Mouse (Mus musculus): Measurements from ENCODE around the gene Ctsd.

The Ctsd gene

DNA sequence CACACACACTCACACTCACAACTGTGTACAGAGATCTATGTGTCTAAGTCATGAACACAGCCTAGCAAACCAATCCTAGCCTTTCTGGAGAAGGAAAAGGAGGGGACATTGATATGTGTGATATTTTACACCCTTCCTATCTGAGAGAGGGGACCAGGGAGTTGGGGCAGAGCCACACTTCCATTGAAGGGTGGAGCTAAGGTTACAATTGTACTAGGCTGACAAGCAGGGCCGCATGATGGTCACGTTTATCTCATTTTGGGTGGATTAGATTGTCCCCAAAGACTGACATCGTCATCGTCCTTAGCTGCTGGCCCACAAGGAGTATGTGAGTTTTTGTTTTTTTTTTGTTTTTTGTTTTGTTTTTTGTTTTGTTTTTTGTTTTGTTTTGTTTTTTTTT lies 56.6 kb downstream of the Ctsd start:
- DNase-seq, result no peak

DNA sequence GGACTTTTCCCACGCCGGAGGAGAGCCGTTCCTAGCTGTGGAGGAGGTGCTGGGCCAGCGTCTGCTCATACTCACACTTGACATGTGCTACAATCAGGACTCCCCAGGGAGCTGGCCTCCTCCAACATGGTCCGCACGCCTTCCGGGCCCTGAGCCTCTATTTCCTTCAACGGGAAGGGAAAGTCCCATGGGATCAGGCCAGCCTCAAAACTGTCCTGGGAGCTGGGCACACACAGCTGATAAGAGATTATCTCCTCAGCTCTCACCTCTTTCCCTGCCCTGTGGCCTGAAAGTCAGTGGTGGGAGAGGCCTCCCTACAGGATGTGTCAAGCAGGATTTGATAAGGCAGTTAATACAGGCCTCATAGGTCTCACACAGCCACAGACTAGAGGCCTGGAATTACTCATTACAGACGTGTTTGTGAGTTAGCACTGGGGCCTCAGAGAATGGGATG lies 57.5 kb downstream of the Ctsd start:
- DNase-seq, result no peak

DNA sequence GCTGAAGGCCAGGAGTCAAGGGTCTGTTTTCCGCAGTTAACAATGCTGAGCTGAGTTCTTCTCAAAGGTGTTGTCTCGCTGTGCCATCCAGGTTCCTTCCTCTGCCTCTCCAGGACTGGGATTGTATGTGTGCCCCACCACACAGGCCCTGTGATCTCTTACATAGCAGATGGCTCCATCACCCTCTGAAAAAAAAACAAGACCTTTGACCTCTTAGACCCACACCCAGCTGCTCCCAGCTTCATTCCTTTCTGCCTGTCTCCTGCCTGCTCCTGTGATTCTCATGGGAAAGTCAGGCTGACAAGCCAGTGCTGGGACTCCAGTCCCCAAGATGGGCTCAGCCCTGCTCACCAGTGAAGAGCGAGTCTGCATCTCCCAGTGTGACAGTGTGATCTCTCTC lies 59.3 kb downstream of the Ctsd start:
- no peak for DNase-seq

DNA sequence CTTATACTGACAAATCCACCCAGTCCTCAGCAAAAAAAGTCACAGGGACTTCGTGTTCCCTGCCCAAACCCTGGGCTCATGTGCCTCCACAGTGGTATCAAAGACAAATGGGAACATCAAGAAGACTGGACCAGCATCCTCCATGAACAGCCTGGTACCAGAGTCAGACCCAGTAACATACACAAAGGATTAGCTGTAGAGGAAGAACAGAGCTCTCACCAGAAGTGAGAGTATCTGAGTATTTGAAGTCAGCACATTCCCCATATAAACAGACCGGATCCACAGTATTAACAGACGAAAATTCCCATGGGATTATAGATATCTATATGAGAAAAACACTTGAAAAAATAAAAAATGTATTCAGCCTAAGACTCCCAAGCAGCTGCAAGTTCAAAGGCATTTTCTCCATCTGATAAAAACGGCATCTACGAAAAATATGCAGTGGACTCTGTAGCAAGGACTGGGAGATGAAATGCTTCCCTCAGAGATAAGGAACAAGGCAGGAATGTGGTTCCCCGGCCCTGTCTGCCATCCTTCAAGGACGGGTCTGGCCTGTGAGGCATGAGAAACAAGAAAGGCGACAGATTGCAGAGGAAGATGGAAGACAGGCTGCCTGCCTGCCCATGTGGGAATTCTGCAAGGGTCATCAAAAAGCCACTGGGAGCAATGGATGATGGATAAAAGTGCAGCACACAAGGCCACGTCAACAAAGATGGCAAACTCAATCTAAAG lies 61.0 kb downstream of the Ctsd start:
- DNase-seq, result no peak
